Comparison of ENCODE assay signal across 8 mouse cellular contexts in the genomic region with DNA sequence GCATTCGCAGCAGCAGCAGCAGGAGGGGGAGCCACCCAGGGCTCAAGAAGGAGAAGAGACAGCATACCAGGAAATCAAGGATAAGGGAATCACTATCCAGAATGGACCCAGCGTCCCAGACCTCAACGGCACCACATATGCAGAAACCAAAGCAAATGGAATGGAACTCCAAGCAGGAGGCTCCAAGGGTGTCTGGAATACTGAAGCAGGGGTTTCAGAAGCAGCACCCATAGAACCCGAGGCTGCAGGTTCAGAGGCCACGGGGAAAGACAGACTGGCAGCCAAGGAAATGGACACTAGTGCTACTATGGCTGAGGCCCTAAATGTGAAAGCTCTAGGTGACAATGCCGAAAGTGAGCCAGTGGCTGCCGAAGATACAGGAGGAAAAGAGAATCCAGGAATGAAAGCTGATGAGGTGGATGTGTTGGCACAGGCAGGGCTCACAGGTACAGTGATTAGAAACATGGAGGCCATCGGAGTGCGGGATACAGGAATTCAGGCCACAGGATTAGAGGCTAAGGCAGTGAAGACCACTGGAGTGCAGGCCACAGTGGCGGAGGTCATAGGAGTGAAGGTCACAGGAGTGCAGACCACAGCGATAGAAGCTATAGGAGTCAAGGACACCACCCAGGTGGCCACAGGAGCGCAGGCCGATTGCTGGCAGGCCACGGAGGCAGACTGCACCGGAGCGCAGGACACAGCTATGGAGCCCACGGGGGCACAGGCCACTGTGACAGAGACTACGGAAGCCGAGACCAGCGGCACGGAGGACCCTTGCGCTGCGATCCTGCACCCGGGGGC. TPM values are rescaled to one million over a fixed set of nuclear protein-coding genes. Genes with fewer than 3 reads are reported as not detected.
A peak's percentile ranks its signal among the peaks of the same experiment; 100 is the strongest.
DNase-seq lines count a peak whose midpoint lies in the region; TF ChIP-seq lines count a peak whose summit lies in the region.

No protein-coding gene starts in this region.

- peak overlapping the region; percentile 94 for H3K27ac ChIP-seq in hindbrain, embryonic 10.5 days
- peak overlapping the region; percentile 96 for H3K27ac ChIP-seq in midbrain, embryonic 10.5 days (replicated peaks)

- TF ChIP-seq POLR2A in brain, embryonic 14.5 days (IDR thresholded peaks at IDR 0.05; ENCODE audit: borderline replicate concordance, extremely low read depth, insufficient read depth, insufficient read length, poor library complexity, severe bottlenecking), result no peak

- WGBS in hindbrain, embryonic 10.5 days, result 23% methylated on average over 24 of the region's 24 CpGs
- WGBS in midbrain, embryonic 10.5 days, result 24% methylated on average over 24 of the region's 24 CpGs

- peak overlapping the region; percentile 85 for H3K4me3 ChIP-seq in hindbrain, embryonic 10.5 days
- peak overlapping the region; percentile 85 for H3K4me3 ChIP-seq in midbrain, embryonic 10.5 days

- H3K36me3 ChIP-seq in hindbrain, embryonic 10.5 days, result no peaks in the 10 kb centered on the region
- no peaks in the 10 kb centered on the region for H3K36me3 ChIP-seq in midbrain, embryonic 10.5 days

- intact Hi-C loops in left cerebral cortex, postnatal 25 days (cut with DNase I), result no loop called here
- intact Hi-C loops in left cerebral cortex, postnatal 36 days (cut with DNase I), result no loop called here

- H3K9me3 ChIP-seq in hindbrain, embryonic 10.5 days, result no peaks in the 10 kb centered on the region
- H3K9me3 ChIP-seq in midbrain, embryonic 10.5 days (replicated peaks), result no peaks in the 10 kb centered on the region

- H3K27me3 ChIP-seq in hindbrain, embryonic 10.5 days (ENCODE audit: insufficient read depth, poor library complexity, severe bottlenecking), result peaks cover 12% of the 10 kb centered on the region; the same call in 1 of the 2 replicates
- peaks cover 24% of the 10 kb centered on the region; the same call in 1 of the 2 replicates for H3K27me3 ChIP-seq in midbrain, embryonic 10.5 days (ENCODE audit: low read depth, poor library complexity, severe bottlenecking)

- TF ChIP-seq CTCF in brain, embryonic 14.5 days (IDR thresholded peaks at IDR 0.05; ENCODE audit: borderline replicate concordance, extremely low read depth, insufficient read depth, insufficient read length), result no peak

- peaks cover 31% of the 10 kb centered on the region for H3K4me1 ChIP-seq in hindbrain, embryonic 10.5 days (replicated peaks)
- peaks cover 37% of the 10 kb centered on the region for H3K4me1 ChIP-seq in midbrain, embryonic 10.5 days

- peak; percentile 39 to 45 for DNase-seq in left cerebral cortex, postnatal 25 days (ENCODE audit: low spot score in 2 of 2)
- no peak for DNase-seq in left cerebral cortex, postnatal 36 days (ENCODE audit: low spot score in 2 of 2)
- DNase-seq in brain, embryonic 14.5 days (ENCODE audit: low read depth), result peak; percentile 9
- no peak for DNase-seq in hindbrain, embryonic 10.5 days (ENCODE audit: low spot score)
- no peak for DNase-seq in midbrain, embryonic 10.5 days (ENCODE audit: low spot score)
- DNase-seq in retina, embryonic 14.5 days (ENCODE audit: low spot score), result no peak
- DNase-seq in cerebellum, postnatal 36 days, result no peak
- DNase-seq in testis, postnatal 10 days (ENCODE audit: low spot score), result no peak

RNA-seq across cellular contexts. Expression of a gene that starts 6.0 kb away (rescaled TPM):
- 1 to 10 TPM; 4.6 to 4.8 TPM for total RNA-seq in left cerebral cortex, postnatal 25 days (2021)
- total RNA-seq in left cerebral cortex, postnatal 36 days (2021), result 1 to 10 TPM; 3.9 to 4.1 TPM
- 3.0 and 3.8 TPM in 2 replicates for polyA plus RNA-seq in brain, embryonic 14.5 days (2012; rRNA removed)
- polyA plus RNA-seq in hindbrain, embryonic 10.5 days (2016; fragmentation: Nextera tagmentation; extraction: Ambion mirVana), result 3.6 and 5.7 TPM in 2 replicates
- polyA plus RNA-seq in midbrain, embryonic 10.5 days (2016; fragmentation: Nextera tagmentation; extraction: Ambion mirVana), result 4.9 and 5.6 TPM in 2 replicates

RNA-seq across cellular contexts. Expression of a gene that starts 14.5 kb away (rescaled TPM):
- total RNA-seq in left cerebral cortex, postnatal 25 days (2021), result 10 to 100 TPM; 35.9 to 36.7 TPM
- total RNA-seq in left cerebral cortex, postnatal 36 days (2021), result 10 to 100 TPM; 37.8 to 46.7 TPM
- 74.1 and 85.9 TPM in 2 replicates for polyA plus RNA-seq in brain, embryonic 14.5 days (2012; rRNA removed)
- 6.8 and 7.5 TPM in 2 replicates for polyA plus RNA-seq in hindbrain, embryonic 10.5 days (2016; fragmentation: Nextera tagmentation; extraction: Ambion mirVana)
- 5.8 and 5.9 TPM in 2 replicates for polyA plus RNA-seq in midbrain, embryonic 10.5 days (2016; fragmentation: Nextera tagmentation; extraction: Ambion mirVana)

RNA-seq across cellular contexts. Expression of a gene that starts 15.3 kb away (rescaled TPM):
- 10 to 100 TPM; 22.1 to 25.3 TPM for total RNA-seq in left cerebral cortex, postnatal 25 days (2021)
- total RNA-seq in left cerebral cortex, postnatal 36 days (2021), result 10 to 100 TPM; 22.7 to 29.4 TPM
- 75.9 and 83.4 TPM in 2 replicates for polyA plus RNA-seq in brain, embryonic 14.5 days (2012; rRNA removed)
- polyA plus RNA-seq in hindbrain, embryonic 10.5 days (2016; fragmentation: Nextera tagmentation; extraction: Ambion mirVana), result 52.5 and 57.3 TPM in 2 replicates
- polyA plus RNA-seq in midbrain, embryonic 10.5 days (2016; fragmentation: Nextera tagmentation; extraction: Ambion mirVana), result 49.3 and 58.7 TPM in 2 replicates

RNA-seq across cellular contexts. Expression of a gene that starts 36.8 kb away (rescaled TPM):
- total RNA-seq in left cerebral cortex, postnatal 25 days (2021), result 1 to 10 TPM; 3.1 to 3.8 TPM
- 1 to 10 TPM; 3.5 to 3.6 TPM for total RNA-seq in left cerebral cortex, postnatal 36 days (2021)
- 5.5 and 6.7 TPM in 2 replicates for polyA plus RNA-seq in brain, embryonic 14.5 days (2012; rRNA removed)
- polyA plus RNA-seq in hindbrain, embryonic 10.5 days (2016; fragmentation: Nextera tagmentation; extraction: Ambion mirVana), result 1.3 and 2.1 TPM in 2 replicates
- polyA plus RNA-seq in midbrain, embryonic 10.5 days (2016; fragmentation: Nextera tagmentation; extraction: Ambion mirVana), result 1.4 and 2.0 TPM in 2 replicates

RNA-seq across cellular contexts. Expression of a gene that starts 42.0 kb away (rescaled TPM):
- 1 to 10 TPM; 4.2 to 5.8 TPM for total RNA-seq in left cerebral cortex, postnatal 25 days (2021)
- 10 to 100 TPM in 1 of 2 experiments, 1 to 10 TPM in 1; 9.7 to 10.9 TPM for total RNA-seq in left cerebral cortex, postnatal 36 days (2021)
- polyA plus RNA-seq in brain, embryonic 14.5 days (2012; rRNA removed), result 5.3 and 8.2 TPM in 2 replicates
- 6.9 and 7.1 TPM in 2 replicates for polyA plus RNA-seq in hindbrain, embryonic 10.5 days (2016; fragmentation: Nextera tagmentation; extraction: Ambion mirVana)
- 6.0 and 8.8 TPM in 2 replicates for polyA plus RNA-seq in midbrain, embryonic 10.5 days (2016; fragmentation: Nextera tagmentation; extraction: Ambion mirVana)

Comparison
In these comparisons a context has a peak if more than half of its experiments do, and no peak if none do; other contexts are left out.
1. DNase-seq: peak in left cerebral cortex, postnatal 25 days (2 of 2) and brain, embryonic 14.5 days (single experiment); none in left cerebral cortex, postnatal 36 days (0 of 2), hindbrain, embryonic 10.5 days (single experiment), midbrain, embryonic 10.5 days (single experiment), retina, embryonic 14.5 days (single experiment), cerebellum, postnatal 36 days (0 of 2) and testis, postnatal 10 days (single experiment).